Mouse (Mus musculus) ES-Bruce4 (cell line): ENCODE data around the gene Plekha7.

Experiments
- CTCF ChIP-seq: IDR thresholded peaks from one replicate; pipeline ENCODE4 v1.8.1; 2011; ENCODE audit warnings: low read depth, low read length
- POLR2A ChIP-seq: IDR thresholded peaks from one replicate; pipeline ENCODE4 v1.8.1; 2011; ENCODE audit warnings: low read length; ENCODE audit not compliant: insufficient read depth

DNA sequence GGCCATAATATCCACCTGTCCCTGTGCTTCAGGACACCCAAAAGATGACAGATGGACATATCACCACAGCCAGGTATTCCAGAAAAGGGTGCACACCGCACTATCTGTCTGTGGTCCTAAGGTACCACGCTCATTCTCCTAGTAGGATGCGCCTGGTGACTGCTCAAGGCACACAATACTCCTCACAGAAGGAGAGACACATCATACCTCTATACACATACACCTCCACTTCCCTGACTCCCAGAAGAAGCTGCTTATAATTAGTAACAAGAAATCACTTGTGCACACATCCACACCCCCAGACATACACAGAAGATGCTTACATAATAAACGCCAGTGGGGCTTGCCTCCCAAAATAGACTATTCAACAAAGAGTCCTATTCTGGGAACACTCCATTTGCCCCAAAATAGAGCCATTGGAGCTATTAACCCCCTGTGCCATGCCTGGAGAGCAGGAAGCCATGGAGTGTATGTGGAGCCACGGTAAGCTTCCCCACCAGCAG lies 126.7 kb downstream of the Plekha7 start:
- TF ChIP-seq CTCF (no peak), POLR2A (no peak)
